Mouse (Mus musculus) brain, embryonic 14.5 days (tissue): ENCODE data around the gene Noc2l.

ENCODE experiments used
- CTCF ChIP-seq: fragments of 200-500 bp; IDR thresholded peaks from 2 replicates; pipeline ENCODE4 v1.5.1; 2012; ENCODE audit warnings: inconsistent platforms, mild to moderate bottlenecking, moderate library complexity, borderline replicate concordance; ENCODE audit not compliant: insufficient read depth, insufficient read length; ENCODE audit errors: extremely low read depth
- POLR2A ChIP-seq: fragments of 200-500 bp; IDR thresholded peaks from 2 replicates; pipeline ENCODE4 v1.6.1; 2012; ENCODE audit warnings: mild to moderate bottlenecking, inconsistent platforms, borderline replicate concordance; ENCODE audit not compliant: poor library complexity, insufficient read depth, insufficient read length, severe bottlenecking; ENCODE audit errors: extremely low read depth

DNA sequence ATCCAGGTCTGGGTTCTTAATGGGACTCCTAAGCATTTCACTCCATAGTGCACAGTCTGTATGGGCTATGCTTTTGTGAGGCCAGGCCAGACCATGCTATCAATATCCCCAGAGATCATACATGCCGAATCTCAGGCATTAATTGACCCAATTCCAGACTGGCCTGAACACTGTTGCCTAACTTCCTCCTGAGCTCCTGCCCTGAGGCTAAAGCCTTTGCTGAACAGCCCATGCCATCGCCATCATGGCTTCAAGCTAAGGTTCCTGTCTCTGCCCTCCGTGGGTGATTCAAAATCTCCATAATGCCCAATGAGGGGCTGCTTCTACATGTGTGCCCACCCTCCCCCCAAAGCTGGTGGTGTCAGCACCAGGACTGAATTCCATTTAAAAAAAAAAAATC, 16.8 kb downstream of the Noc2l start:
- TF ChIP-seq POLR2A (no peak), CTCF (no peak)
